Mouse (Mus musculus): ENCODE data around the gene Fstl5. TPM values are rescaled to one million over a fixed set of nuclear protein-coding genes. Genes with fewer than 3 reads are reported as not detected.

Gene Fstl5
- 10 to 100 TPM; 27.5 to 27.7 TPM for total RNA-seq (2021)
- long read RNA-seq, full-length matches to known transcripts: 17 of 24 reads
- long read RNA-seq, partial matches to known transcripts: 1 of 24 reads
- long read RNA-seq, other reads (novel, unspliced or antisense): 6 of 24 reads

- DNase-seq (ENCODE audit: low spot score in 2 of 2): peak; percentile 77 to 84
Observed at GRCm38 (mm10) chr3:76074060-76074707, at the start of gene Fstl5. Fstl5 (plus strand) TSS chr3:76074270.

GRCm38 (mm10) chr3:76025523-76025922 lies 48.5 kb upstream of the Fstl5 start:
- DNase-seq (ENCODE audit: low spot score in 2 of 2): no peak

- DNase-seq (ENCODE audit: low spot score in 2 of 2): no peak
Observed at GRCm38 (mm10) chr3:76051124-76051523, 22.9 kb upstream of the Fstl5 start.

- DNase-seq (ENCODE audit: low spot score in 2 of 2): peak in 1 of 2 experiments; percentile 23
Observed at GRCm38 (mm10) chr3:76061996-76062395, 12.1 kb upstream of the Fstl5 start.

- no peak for DNase-seq (ENCODE audit: low spot score in 2 of 2)
Observed at GRCm38 (mm10) chr3:76067920-76068319, 6.2 kb upstream of the Fstl5 start.

- DNase-seq (ENCODE audit: low spot score in 2 of 2): no peak
Observed at GRCm38 (mm10) chr3:76072826-76073225, 1.2 kb upstream of the Fstl5 start.

- no peak for DNase-seq (ENCODE audit: low spot score in 2 of 2)
Observed at GRCm38 (mm10) chr3:76140445-76140844, 66.4 kb downstream of the Fstl5 start.

- DNase-seq (ENCODE audit: low spot score in 2 of 2): no peak
Observed at GRCm38 (mm10) chr3:76147846-76148245, 73.8 kb downstream of the Fstl5 start.

- no peak for DNase-seq (ENCODE audit: low spot score in 2 of 2)
Observed at GRCm38 (mm10) chr3:76238834-76239233, 164.8 kb downstream of the Fstl5 start.

- no peak for DNase-seq (ENCODE audit: low spot score in 2 of 2)
Observed at GRCm38 (mm10) chr3:76251385-76251784, 177.3 kb downstream of the Fstl5 start.

GRCm38 (mm10) chr3:76292993-76293392 lies 218.9 kb downstream of the Fstl5 start:
- no peak for DNase-seq (ENCODE audit: low spot score in 2 of 2)

- no peak for DNase-seq (ENCODE audit: low spot score in 2 of 2)
Observed at GRCm38 (mm10) chr3:76294394-76294793, 220.3 kb downstream of the Fstl5 start.

- no peak for DNase-seq (ENCODE audit: low spot score in 2 of 2)
Observed at GRCm38 (mm10) chr3:76301026-76301773, 227.1 kb downstream of the Fstl5 start.

- DNase-seq (ENCODE audit: low spot score in 2 of 2): no peak
Observed at GRCm38 (mm10) chr3:76316991-76317390, 242.9 kb downstream of the Fstl5 start.

- DNase-seq (ENCODE audit: low spot score in 2 of 2): no peak
Observed at GRCm38 (mm10) chr3:76319531-76319930, 245.5 kb downstream of the Fstl5 start.

GRCm38 (mm10) chr3:76322431-76322830 lies 248.4 kb downstream of the Fstl5 start:
- no peak for DNase-seq (ENCODE audit: low spot score in 2 of 2)

GRCm38 (mm10) chr3:76336922-76337321 lies 262.9 kb downstream of the Fstl5 start:
- DNase-seq (ENCODE audit: low spot score in 2 of 2): no peak

- no peak for DNase-seq (ENCODE audit: low spot score in 2 of 2)
Observed at GRCm38 (mm10) chr3:76367000-76367399, 292.9 kb downstream of the Fstl5 start.

GRCm38 (mm10) chr3:76369910-76370309 lies 295.8 kb downstream of the Fstl5 start:
- no peak for DNase-seq (ENCODE audit: low spot score in 2 of 2)

GRCm38 (mm10) chr3:76428775-76429372 lies 354.8 kb downstream of the Fstl5 start:
- no peak for DNase-seq (ENCODE audit: low spot score in 2 of 2)

- DNase-seq (ENCODE audit: low spot score in 2 of 2): no peak
Observed at GRCm38 (mm10) chr3:76467229-76467874, 393.3 kb downstream of the Fstl5 start.

GRCm38 (mm10) chr3:76468147-76468546 lies 394.1 kb downstream of the Fstl5 start:
- no peak for DNase-seq (ENCODE audit: low spot score in 2 of 2)
